Mouse (Mus musculus): ENCODE data around the gene Pdxdc1.

Gene Pdxdc1

DNA sequence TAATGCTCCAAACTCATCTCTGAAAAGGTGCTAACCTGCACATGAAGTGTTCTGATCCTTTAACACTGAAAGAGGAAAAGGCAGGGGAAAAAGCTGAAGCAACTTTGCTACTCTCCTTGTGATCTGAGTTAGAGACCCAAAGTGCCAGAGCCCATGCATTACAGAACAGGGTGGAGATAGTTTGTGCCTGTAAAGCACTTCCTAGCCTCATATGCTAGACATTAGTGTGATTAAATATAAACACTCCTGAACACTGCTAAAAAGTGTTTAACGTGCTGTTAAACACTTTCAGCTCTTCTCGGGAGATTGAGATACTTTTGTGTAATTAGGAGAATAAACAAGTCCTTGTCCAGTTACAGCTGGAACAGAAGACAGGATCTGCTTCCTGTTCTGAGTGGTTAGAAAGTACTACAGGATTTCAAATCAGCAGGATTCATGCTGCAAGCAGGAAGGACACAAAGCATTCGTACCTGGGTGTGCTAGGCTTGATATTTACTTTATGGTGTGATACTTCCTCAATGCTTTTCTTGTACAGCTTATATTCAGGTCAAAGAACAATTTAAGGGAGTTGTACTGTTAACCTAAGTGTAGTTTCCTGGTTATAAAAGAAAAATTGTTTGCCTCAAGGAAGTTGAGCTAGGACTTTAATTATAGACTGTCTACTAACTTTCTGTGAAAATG lies 19.7 kb downstream of the Pdxdc1 start:
- no peak for DNase-seq

DNA sequence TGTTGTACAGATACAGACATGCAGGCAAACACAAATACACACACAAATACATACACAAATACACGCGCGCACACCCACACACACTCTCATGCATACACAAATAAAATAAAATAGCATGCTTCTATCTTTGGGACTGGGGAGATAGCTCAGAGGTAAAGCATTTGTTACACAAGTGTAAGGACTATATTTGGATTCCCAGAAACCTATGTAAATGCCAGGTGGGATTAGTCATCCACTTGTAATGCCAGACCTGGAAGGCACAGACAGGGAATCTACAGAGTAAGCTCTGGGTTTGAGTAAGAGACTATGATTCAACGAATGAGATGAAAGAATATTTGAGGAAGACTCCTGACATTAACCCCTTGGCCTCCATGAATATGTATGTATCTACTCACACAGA lies 27.4 kb downstream of the Pdxdc1 start:
- no peak for DNase-seq

DNA sequence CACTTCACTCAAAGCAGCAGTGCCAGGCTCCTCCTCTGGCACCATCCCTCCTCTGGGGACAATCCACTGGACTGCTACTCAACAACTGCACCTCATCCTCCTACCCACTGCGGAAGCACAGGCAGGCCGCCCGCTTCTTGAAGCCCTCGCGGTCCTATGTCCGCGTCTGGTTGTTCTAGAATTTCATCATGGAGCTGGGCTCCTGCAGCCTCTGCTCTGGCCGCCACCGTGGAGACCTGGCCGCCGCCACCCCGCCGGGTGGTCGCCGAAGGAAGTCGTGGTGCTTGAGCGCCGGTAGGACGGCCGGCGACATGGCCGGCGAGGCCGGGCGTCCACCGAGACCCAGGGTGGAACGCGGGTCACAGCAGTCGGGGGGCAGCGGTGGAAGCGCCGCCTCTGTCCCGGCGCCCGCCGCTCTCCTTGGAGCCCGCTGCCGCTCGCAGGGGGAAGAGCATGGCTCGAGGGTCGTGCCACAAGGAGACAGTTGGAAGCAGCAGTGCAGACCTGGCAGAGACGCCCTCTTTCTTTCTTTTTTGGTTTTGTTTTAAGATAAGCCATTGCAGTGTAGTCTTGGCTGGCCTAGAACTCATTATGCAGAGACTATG lies 34.9 kb downstream of the Pdxdc1 start:
- DNase-seq = peak; percentile 17 to 47

DNA sequence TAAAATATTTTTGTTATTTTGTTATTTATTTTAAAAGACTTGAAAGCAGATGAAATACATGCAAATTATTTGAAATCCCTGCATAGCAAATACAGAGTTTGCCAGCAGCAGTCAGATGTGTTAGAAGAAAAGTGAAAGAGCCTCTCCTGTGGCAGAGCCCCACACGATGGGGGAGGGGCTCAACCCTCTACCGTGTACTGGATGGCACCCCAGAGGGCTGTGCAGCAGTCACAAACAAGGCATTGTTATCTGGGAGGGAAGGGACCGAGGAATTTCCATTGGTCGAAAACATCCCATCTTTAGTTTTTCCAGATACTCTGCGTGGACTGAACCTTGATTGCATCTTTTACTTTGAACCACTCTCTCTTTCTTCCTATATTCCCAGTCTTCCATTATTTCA lies 35.5 kb downstream of the Pdxdc1 start:
- peak; percentile 17 to 26 for DNase-seq

DNA sequence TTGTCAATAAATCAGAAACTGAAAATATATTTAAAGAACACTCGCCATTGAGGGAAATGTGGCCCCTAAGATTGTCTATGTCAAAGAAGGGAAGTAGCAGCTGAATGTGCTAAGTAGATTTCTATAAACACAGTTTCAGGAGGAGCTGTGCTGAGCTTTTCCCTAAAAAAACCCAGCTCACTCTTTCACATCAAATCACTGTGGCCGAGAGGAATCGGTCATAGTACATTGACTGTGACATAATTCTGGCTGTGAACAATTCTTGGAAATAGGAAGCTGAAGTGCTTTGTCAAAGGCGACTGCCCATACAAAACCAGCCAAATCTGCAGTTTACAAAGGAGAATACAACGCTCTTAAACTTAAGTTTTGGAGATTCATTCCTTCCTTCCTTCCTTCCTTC lies 36.3 kb downstream of the Pdxdc1 start:
- DNase-seq = no peak

DNA sequence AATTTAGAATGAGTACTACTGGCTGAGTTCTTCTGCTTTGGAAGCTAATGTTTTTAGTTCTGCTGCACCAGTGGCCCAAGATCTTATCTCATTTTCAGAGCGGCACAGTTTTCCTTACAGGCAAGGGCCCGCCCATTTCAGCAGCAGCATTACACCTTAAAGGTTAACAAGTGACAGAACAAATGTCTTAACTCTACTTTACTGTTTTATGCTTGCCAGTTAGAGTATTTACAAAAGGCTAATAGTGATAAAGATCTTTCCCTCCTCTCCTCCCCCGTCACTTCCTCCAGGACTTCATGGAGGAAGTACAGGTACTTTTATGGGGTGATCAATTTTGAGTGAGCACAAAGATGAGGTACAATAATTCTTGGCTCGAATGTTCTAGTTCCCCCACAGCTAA lies 36.9 kb downstream of the Pdxdc1 start:
- no peak for DNase-seq

DNA sequence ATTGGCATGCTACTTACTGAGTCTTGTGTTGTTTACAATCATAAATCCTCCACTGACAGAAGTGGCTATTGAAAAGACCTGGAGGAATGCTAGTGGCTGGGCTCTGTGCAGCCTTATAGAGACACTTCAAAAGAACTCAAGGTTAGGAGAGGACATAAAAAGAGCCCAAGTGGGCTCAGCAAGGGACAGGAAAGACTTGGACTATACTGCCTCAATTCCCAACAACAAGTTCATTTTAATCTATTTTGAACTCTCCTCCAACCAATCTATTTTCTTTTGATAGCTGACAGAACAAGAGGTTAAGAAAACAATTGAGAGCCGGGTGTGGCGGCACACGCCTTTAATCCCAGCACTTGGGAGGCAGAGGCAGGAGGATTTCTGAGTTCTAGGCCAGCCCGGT lies 49.0 kb downstream of the Pdxdc1 start:
- no peak for DNase-seq

DNA sequence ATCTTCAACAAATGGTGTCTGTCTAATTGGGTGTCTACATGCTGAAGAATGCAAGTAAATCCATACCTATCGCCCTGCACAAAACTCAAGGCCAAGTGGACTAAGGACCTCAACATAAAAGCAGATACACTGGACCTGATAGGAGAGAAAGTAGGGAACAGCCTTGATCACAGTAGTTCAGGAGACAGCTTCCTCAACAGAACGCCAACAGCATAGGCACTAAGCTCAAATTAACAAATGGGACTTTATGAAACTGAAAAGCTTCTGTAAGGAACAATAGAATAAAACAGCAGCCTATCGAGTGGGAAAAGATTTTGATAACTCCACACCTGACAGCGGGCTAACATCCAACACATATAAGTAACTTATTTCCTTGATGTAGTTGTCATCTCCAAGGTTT lies 51.5 kb downstream of the Pdxdc1 start:
- no peak for DNase-seq

DNA sequence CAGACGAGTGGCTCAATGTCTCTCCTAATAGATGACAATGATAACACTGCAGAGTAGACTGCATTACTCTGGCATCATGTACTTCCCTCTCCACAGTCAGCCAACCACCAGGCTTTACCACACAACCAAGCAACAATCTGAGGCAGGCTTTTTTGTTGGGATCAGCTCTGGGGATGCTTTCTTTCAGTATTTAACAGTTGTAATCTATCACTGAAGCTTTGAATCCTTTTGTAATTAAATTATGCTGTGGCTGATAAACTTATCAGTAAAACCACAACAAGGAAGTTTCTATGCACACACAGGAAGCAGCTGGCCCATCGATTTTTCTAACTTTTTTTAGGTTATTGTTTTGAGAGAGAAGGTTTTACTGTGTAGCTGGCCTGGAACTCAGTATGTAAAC lies 54.6 kb downstream of the Pdxdc1 start:
- no peak for DNase-seq

DNA sequence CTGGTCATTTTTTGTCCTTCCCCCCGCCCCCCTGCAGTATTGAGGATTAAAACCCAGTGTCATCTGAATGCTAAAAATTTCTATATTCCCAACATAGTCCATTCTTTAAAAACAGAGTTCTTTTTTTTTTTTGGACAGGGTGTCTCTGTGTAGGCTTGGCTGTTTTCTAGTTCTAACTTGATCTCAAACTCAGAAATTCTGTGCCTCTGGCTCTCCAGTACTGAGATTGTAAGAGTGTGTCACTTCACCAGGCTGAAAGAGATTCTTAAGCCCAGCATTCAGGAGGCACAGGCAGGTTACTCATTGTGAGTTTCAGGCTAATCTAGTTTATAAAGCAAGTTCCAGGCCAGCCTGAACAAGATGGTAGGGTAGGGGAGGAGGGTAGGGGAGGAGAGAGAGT lies 56.3 kb downstream of the Pdxdc1 start:
- DNase-seq = no peak

DNA sequence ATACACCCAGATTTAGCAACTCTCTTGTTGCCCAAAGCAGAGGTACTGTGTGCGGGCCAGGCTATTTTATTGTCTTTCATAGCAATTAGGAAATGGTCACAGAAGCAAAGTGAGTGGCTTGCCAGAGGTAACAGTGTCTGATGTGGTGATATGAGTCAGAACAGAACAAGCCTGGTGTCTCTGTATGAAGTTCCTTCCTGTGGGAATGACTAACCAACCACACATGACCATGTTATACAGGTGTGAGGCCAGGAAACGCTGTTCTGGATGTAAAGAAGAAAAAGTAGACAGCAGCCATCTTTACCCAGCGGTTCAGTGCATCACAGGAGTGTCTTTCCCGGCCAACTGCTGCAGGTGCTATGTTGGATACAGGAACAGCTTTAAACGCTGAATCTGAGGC lies 57.9 kb downstream of the Pdxdc1 start:
- DNase-seq = no peak

DNA sequence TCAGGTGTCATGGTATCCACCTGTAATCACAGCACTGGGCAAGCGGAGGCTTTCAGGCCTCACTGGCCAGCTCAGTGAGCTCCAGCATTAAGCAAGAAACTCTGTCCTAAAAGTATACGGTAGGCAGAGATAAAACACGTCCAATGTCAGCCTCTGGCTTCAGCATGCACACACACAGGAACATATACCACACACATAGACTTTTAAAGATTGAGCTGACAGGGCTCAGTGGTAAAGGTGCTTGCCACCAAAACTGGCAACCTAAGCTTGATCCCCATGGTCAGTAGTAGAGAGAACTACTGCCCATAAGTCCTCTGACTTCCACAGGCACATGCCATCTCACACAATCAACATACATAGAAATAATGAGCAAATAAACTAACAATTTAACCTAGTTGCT lies 62.0 kb downstream of the Pdxdc1 start:
- DNase-seq = no peak

DNA sequence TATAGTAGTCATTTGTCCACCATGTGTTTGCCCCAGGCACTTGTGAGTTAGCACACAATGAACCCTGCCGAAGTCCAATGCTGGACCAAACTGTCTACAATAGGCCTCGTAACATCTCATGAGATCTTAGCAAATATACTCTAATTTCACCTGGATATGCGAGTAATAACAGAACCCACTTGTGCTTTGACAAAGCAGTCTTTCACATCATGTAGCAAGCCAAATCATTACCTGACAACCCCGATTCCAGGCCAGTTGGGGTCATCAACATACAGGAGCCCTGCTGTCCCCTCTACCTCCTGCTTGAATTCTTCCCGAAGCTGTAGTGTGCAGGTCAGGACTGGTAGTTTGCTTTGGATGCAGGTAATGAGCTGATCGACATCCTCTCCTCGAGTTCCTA lies 62.9 kb downstream of the Pdxdc1 start:
- DNase-seq = no peak

DNA sequence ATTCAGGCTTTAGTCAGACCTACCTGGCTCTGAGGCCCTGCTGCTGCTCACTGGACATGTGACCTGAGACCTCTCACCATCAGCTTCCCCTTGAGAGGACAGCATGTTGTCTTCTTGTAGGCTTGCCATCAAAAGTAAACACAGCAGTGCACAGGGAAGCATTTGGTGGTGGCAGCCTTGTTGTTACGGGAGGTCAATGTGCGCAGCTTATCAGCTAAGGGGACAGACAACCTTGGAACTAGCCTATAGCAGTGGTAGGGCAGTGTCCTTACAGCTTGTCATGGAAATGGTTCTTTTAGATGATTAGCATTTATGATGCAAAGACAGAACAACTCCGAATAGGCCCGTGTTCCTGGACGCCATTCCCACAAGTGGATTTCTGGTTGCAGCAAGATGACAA lies 68.5 kb downstream of the Pdxdc1 start:
- no peak for DNase-seq

DNA sequence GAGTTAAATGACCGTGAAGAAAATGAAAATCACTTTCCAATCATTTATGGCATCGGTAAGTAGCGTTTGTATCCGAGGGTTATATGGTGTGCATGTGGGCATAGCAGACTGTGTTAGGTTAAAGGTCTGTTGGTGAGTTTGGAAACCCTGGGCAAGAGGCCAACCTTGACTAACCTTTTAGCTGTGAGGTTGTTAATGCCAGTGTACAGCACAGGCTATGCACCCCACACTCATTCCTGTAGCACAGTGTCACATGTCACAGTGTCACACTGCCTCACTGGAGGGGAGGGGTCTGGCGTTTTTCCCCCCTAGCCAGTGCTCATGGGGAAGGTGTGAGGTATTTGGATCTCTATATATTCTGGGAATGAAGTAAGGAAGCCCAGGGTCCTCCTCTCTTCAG lies 71.3 kb downstream of the Pdxdc1 start:
- peak in 1 of 2 experiments; percentile 9 for DNase-seq

DNA sequence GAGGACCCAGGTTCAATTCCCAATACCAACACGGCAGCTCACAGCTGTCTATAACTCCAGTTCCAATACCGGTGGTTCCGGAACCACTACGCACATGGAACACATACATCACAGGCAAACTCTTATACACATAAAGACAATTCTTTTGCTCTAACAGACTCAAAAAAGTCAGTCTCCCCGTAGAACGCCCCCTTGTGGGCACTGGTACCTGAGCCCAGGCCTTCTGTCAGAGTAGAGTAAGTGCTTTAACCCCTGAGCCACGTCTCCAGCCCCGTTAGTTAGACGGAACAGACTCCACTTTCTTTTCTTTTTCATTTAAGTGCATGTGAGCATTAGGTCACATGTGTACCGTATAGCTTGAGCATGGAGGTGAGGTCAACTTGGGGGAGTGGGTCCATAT lies 72.5 kb downstream of the Pdxdc1 start:
- DNase-seq = peak in 1 of 2 experiments; percentile 31

DNA sequence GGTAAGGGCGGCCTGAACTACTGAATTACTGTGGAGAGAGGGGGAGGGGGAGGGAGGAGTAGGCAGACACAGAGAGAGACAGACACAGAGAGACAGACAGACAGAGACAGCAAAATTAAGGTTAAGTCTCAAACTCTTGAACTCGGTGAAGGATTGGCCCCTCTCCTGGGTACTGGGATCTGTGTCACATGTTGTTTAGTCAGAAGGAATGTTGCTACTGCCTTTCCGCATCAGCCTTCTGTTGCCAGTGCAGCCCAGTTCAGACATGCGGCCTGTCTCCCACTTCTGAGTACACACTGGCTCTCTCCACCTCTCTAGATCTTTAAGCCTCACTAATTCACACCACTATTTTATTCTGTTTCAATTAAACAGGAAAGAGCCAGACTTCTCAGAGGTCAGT lies 76.4 kb downstream of the Pdxdc1 start:
- no peak for DNase-seq

DNA sequence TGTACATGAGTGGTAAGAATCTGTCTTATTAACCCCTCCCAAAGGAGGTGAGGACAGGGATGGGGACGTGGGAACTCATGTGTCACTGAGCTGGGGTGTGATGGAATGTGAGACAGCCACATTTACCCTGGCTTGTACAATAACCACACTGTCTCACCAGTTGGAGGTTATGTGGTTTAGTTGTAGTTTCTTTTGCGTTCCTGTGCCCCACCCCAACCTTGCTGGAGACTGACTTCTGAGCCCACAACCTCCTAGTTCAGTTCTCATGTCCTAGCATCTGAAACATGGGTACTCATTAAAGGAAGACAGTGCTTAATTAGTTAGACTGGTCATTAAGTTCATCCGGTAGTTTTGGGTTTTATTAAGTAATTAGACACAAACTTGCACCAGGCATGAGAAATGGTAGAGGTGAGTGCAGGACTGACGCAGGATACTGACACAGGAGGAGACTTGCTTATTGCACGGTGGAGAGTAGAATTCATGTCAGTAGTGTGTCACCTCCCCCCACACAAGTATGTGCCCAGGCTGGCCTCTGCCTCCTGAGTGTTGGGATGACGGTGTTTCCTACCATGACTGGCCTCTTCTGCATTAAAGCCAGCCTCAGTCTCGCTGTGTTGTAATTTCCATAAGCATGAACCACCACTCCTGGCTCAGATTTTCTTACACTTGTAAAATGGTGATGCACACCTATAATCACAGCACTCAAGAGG lies 77.0 kb downstream of the Pdxdc1 start:
- DNase-seq = no peak

DNA sequence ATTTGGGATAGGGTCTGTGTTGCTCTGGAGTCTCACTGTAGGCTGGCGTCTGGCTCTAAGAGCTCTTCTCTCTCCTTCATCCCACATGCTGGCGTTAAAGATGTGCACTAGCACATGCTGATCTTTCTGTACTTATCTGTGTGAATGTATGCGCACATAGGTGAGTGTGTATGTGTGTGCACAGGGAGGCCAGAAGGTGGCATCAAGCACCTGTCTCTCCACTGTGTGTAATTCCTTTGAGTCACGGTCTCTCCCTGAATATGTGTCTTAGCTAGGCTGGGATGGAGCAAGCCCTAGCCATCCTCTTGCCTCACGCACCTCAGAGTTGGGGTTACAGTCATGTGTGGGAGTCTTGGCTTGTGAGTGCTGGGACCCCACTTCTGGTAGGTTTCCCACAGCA lies 82.2 kb downstream of the Pdxdc1 start:
- DNase-seq = no peak

DNA sequence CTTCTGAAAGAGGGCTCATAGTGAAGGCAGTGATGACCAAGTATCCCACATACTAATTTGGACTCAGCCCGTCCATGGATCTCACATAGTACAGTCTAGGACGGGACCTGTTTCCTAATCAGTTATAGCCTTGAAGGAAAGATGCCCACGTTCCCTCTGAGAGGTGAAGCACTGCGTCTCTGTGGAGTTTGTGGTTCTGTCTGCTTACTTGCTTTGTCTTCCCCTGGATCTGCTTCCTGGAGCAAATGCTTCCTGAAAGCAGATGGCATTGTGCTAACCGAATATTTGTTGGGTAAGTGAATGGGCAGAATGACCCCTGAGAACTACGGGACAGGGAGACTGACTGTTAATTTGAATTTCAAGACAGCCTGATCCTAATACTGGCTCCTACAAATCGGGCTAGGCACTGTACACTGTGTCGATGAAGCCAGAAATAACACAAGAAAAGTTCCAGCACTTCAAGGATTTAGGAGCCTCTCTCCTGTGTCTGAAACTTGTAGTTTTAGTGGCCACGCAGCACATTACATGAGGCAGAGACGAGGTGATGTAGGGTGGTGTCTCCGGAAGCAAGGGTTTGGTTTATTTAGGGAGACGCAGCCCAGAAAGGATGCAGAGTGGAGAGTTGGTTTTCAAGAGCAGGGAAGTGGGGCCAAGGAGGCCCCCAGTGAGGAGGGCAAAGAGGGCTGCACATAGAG lies 83.0 kb downstream of the Pdxdc1 start:
- DNase-seq = peak in 1 of 2 experiments; percentile 14

DNA sequence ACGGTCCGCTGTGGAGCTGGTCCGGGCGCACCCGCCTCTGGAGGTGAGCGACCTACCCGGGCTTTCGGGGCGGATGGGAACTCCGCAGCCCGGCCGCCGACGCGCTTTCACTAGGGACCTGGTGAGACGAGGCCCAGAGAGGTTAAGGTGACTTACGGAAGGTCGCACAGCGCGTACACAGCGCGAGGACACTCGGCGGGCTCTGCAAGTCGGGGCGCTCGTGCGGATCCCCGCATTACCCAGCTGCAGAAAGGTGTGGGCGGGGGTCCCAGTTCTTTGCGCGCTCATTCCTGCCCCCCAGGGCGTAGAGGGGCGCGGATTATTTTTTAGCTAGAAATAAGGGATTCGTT lies 83.6 kb downstream of the Pdxdc1 start:
- DNase-seq = no peak

DNA sequence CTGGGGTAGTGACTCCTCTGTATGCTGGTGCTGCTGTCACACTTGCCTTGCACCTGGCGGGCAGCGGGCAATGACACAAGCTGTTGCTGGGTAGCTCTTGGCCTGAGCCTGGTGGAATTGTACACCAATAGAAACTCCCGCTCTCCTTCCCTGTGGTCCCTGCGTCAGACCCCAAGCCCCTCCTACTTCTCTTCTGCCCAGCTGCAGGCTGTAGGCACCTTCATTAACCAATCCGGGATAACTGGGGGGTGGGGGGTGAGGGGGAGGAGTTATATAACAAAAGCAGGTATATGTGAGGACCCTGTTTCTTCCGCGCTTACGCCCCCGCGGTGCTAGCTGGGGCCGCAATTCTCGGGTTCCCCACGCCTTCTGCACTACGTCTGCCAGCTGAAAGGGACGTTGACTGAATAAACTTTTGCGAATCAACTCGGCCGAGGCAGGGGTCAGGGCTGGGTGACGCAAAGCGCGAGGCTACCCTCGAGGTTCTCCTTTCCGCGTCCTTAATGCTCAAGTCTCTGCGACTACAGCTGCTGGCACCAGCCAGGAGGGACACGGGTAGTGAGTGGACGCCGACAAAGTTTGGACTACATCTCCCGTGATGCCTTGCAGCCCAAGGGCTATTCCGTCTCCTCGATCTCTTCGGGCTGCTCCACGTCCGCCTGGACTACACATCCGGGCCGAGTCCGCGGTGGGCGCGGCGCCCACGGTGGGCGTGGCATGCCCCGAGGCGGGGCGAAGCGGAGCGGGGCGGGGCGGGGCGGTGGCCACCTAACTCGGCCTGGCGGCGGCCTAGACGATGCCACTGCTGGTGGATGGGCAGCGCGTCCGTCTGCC lies 84.2 kb downstream of the Pdxdc1 start, which contains the start of gene Ntan1:
Ntan1 (plus strand) TSS at position 286 of the 834 bp plus-strand sequence.
- peak; percentile 97 for DNase-seq

DNA sequence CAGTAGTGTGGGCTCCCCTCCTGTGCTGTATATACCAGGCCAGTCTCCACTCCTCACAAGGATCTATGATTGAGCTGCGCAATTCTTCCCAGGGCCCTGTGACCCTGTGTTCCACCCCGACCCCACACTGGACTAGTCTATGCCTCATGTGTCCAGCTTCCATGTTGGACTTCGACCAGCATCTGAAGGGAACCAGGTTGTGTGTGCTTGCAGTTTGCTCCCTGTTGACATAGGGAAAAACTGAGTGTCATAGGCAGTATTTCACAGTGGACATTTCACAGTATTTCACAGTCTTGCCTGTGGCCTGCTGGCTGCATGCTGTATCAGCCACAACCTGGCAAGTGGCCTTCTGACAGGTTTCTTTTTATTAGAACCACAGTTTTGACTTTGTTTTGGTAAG lies 89.7 kb downstream of the Pdxdc1 start:
- DNase-seq = no peak

Data from kidney, postnatal 4 days (tissue).